Mouse (Mus musculus): ENCODE results near the gene Rnf113a1.
"Not testable (repeated sequence)": the region's sequence is repeated elsewhere in the genome, so short reads cannot be mapped to it uniquely, and the experiment has no call there.

Rnf113a1 gene

DNA sequence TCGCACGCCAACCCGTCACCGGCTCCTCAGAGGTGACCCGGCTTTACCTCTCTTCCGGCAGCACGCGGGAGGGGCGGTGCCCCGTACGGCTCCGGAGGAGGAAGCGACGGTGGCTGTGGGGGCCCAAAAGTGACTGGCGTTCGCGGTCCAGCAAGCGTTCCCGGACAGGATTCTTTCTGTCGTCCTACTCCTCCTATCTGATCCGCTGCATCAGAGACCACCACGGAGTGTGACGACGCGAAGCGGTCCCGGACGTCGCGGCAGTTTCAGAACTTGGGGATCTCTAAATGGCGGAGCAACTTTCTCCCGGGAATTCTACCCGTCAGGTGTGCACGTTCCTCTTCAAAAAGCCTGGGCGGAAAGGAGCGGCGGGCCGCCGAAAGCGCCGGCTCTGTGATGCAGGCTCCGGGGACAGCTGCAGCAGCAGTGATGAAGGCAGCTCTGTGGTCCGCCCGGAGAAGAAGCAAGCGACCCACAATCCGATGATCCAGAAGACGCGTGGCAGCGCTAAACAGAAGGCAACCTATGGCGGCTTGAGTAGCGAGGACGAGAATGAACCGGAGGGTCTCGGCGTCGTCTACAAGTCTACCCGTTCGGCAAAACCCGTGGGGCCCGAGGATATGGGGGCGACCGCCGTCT lies at the start of gene Rnf113a1, which contains the start of gene Ndufa1:
Gene Rnf113a1, plus strand, starts transcription at position 141 of the 639 bp plus-strand sequence.
Gene Ndufa1, minus strand, starts transcription at position 59 of the 639 bp plus-strand sequence.
- DNase-seq (ENCODE audit: low spot score) = peak; percentile 69

DNA sequence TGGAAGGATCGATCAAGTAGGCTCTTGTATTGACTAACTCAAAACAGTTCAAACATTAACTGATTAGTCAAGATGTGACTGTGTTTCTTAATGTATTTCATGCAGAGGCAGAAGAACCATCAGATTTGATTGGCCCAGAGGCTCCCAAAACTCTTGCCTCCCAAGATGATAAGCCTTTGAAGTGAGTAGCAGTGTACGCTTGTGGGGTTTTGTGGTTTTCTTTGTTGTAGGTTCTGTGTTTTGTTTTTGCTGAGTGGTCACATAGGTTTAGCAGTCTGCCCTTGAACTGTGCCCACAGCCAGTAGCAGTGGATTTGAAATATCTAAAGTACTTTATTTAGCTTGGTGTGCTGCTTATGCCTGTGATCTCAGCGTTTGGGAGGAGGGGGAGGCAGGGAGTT lies 49.3 kb upstream of the Rnf113a1 start:
- DNase-seq (ENCODE audit: low spot score) = no peak

DNA sequence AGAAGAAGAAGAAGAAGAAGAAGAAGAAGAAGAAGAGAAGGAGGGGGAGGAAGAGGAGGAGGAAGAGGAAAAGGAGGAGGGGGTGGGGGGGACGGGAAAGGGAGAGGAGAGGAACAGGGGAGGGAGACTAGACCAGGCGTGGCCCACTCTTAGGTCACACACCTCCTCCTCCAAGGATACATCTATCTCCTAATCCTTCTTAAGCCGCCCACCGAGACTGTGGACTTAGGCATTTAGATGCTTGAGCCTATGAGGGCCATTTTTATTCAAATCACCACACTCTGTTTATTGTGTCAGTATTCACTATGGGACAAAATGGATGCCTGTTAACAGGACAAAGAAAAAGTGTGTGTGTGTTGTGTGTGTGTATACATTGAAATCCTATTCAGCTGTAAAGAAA lies 46.5 kb upstream of the Rnf113a1 start:
- not testable (repeated sequence) for DNase-seq (ENCODE audit: low spot score)

DNA sequence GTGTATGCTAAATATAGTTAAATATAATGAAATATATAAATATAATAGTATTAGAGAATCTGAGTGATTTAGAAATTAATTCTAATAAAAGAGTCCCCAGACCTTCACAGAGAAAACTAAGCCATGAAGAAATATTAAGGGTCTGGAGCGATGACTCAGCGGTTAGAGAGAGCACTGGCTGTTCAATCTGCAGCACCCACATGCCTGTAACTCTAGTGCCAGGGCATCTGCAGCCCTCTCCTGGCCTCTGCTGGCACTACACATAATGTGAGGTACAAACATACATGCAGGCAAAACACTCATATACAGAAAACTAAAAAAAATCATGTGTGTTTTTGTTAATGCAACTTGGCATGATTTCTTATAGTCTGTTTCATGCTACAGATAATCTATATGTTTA lies 46.1 kb upstream of the Rnf113a1 start:
- peak; percentile 33 for DNase-seq (ENCODE audit: low spot score)

GRCm38 (mm10) chrX:37157839-37158238 lies 33.2 kb upstream of the Rnf113a1 start:
- peak; percentile 2 for DNase-seq (ENCODE audit: low spot score)

DNA sequence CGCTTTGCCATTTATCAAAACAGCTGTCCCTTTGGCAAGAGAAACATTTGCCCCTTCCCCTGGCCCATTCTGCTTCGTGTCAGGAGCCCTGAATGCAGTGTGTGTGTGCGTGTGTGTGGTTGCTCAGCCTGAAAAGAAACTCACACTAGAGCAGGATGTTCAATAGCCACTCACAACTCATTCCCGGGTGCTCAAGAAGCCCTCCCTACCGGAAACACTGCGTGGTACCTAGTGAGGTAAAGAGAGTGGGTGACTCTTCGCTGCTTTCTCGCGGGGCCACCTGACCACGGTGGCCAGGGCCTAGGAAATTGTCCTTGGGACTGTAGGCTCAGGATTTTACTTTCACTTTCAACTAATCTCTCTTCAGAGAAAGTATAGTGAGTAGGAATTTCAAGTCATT lies 29.9 kb upstream of the Rnf113a1 start:
- DNase-seq (ENCODE audit: low spot score) = no peak

DNA sequence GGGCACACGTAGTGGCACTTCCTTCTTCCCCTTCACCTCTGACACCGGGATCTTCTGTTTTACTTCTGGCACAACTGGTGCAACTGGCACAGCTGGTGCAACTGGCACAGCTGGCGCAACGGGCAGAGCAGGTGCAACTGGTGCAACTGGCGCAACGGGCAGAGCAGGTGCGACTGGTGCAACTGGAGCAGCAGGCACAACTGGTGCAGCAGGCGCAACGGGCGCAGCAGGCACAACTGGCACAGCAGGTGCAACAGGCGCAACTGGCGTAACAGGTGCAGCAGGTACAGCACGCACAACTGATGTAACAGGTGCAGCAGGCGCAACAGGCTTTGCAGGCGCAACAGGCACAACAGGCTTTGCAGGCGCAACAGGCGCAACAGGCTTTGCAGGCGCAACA lies 27.9 kb upstream of the Rnf113a1 start:
- no peak for DNase-seq (ENCODE audit: low spot score)

DNA sequence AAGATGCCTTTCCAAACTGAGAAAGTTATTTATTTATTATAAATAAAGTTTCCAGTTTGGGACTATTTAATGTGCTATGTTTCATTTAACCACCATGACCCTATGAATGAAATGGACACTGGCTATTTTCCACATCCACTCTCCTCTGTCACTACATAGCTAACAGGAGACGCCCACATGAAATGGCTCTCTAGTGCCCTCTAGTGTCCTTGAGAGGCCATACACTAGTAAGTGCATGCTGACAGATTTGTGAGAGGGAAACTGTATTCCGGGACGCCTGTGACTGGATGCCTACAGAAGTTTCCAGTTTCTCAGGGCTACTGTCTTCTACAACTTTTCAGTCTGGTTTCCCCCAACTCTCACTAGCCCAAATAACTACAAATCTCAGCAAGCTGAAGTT lies 24.0 kb upstream of the Rnf113a1 start:
- peak; percentile 58 for DNase-seq (ENCODE audit: low spot score)

DNA sequence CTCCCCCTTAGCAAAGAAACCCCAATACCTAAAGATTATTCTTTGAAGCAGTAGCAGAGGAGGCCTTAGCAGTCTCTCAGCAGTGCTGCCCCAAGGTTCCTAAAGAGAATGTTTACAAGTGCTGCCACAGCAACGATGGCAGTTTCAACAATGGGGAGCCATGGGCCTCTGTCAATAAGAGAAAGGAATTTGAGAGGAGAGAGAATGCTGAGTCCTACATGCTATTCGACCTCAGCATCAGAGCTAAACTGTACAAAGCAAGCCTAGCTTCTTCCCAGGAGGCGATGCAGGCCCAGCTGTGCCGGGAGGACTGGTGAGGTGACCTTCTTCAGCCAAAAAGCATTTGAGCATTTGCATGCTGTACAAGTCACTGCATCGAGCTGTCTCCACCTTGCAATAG lies 22.3 kb upstream of the Rnf113a1 start, which contains the start of gene Akap14:
Gene Akap14, minus strand, starts transcription at position 101 of the 400 bp plus-strand sequence.
- DNase-seq (ENCODE audit: low spot score) = no peak

- DNase-seq (ENCODE audit: low spot score) = not testable (repeated sequence)
Observed at GRCm38 (mm10) chrX:37184401-37184800, 6.6 kb upstream of the Rnf113a1 start.

DNA sequence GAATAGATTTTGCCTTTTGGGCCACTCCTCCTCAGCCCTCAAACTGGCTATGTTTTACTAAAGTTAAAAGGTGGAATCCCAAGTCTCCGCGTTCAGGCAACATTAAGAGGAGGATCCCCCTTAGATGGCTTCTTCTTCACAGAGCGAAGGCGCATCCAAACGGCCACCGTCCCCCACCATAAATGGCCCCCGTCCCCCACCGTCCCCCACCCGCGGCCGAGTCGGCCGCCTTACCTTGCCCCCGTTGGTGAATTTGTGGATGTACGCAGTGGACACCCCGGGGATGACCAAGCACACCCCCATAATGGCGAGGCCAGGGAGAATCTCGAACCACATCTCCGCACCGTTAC lies 315 bp upstream of the Rnf113a1 start:
- peak; percentile 3 for DNase-seq (ENCODE audit: low spot score)

- DNase-seq (ENCODE audit: low spot score) = peak; percentile 6
Observed at GRCm38 (mm10) chrX:37191744-37192379, 817 bp downstream of the Rnf113a1 start.

DNA sequence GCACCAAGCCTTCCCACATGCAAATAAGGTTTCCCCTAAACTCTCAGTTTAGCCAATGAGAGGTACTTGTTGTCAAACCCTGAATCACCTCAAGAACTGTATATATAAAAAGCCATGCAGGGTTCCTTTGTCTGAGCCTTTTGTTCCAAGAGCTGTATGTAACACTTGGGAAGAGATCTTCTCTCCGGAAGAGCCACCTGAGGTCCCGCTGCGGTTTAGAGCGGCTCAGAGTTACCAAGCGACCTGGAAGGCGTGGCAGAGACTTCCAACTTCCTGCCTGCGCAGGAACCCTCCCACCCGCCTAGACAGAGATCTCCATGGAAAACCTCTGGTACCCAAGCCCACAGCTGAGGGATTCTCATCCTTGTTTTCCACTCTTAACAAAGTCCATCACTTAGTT lies 7.6 kb downstream of the Rnf113a1 start:
- DNase-seq (ENCODE audit: low spot score) = no peak

DNA sequence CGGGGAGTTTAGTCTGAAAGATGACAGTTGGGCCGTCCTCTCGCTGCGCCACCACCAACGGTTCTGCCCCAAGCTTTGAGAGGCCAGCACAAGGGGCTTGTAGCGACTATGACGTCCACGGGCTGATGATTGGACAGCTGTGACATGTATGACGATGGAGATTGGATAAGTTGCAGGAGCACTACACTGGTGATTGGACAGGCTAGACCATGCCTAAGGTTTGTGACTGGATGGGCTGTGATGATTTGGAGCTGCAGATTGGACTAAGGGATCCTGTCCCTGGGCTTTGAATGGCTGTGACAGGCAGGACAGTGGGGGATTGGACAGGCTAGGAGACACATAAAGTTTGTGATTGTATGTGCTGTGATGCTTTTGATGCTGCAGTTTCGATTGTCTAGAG lies 19.9 kb downstream of the Rnf113a1 start, which contains the start of gene Gm9:
Gene Gm9, minus strand, starts transcription at position 101 of the 400 bp plus-strand sequence.
- no peak for DNase-seq (ENCODE audit: low spot score)

DNA sequence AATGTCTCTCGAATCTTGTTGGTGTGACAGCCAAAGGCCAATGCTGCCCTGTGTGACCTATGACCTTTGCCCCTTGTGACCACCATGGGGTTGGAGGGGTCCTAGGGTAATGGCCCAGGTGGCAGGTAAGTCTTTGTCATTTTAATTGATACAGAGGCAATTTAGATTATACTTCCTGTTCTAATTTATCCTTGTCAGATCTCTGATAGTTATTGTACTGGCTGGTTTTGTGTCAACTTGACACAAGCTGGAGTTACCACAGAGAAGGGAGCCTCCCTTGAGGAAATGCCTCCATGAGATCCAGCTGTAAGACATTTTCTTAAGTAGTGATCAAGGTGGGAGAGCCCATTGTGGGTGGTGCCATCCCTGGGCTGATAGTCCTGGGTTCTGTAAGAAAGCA lies 31.1 kb downstream of the Rnf113a1 start, which contains the start of gene Rhox1:
Gene Rhox1, minus strand, starts transcription at position 101 of the 400 bp plus-strand sequence.
- DNase-seq (ENCODE audit: low spot score) = not testable (repeated sequence)
